Mouse (Mus musculus) liver, embryonic 13.5 days (tissue): ENCODE measurements at regions not wholly inside any gene's neighbourhood (a gene's known extent, or its start where the extent isn't known, plus 50 kb on each side); places are given as distances from the start of the nearest gene placed in this dataset.

Experiments used
- ATAC-seq: fragments of 200-750 bp; cut with Nextera tagmentation; 2 replicates; pipeline ENCODE4 v1.8.0; 2017; ENCODE audit warnings: low read depth, mild to moderate bottlenecking, moderate number of reproducible peaks, moderate library complexity
- DNase-seq: peaks from one replicate; pipeline ENCODE4 v3.0.0; 2022
- H3K27ac ChIP-seq: fragments of 300-500 bp; sonication (generic); 2 replicates; pipeline ENCODE4 v1.5.1; 2015; ENCODE audit warnings: moderate library complexity, mild to moderate bottlenecking, inconsistent platforms
- H3K27me3 ChIP-seq: fragments of 300-500 bp; sonication (generic); 2 replicates; pipeline ENCODE4 v1.6.1; 2015; ENCODE audit warnings: mild to moderate bottlenecking, inconsistent platforms
- H3K36me3 ChIP-seq: fragments of 300-500 bp; sonication (generic); 2 replicates; pipeline ENCODE4 v1.6.1; 2015; ENCODE audit warnings: mild to moderate bottlenecking, inconsistent platforms
- H3K4me1 ChIP-seq: fragments of 300-500 bp; sonication (generic); replicated peaks from 2 replicates; pipeline ENCODE4 v1.6.1; 2015; ENCODE audit warnings: inconsistent platforms
- H3K4me2 ChIP-seq: fragments of 300-500 bp; sonication (generic); 2 replicates; pipeline ENCODE4 v1.6.1; 2015; ENCODE audit warnings: inconsistent platforms, mild to moderate bottlenecking, moderate library complexity
- H3K4me3 ChIP-seq: fragments of 300-500 bp; sonication (generic); replicated peaks from 2 replicates; pipeline ENCODE4 v1.5.1; 2015; ENCODE audit warnings: mild to moderate bottlenecking, inconsistent platforms
- H3K9ac ChIP-seq: fragments of 300-500 bp; sonication (generic); 2 replicates; pipeline ENCODE4 v1.6.1; 2015; ENCODE audit warnings: mild to moderate bottlenecking, inconsistent platforms
- H3K9me3 ChIP-seq: fragments of 300-500 bp; sonication (generic); replicated peaks from 2 replicates; pipeline ENCODE4 v1.6.1; 2016; ENCODE audit warnings: inconsistent platforms
- WGBS: fragments of 180-500 bp; shearing (Covaris S2); methylation state at CpG from one replicate; pipeline ENCODE4 v1.1.7; 2015; ENCODE audit not compliant: insufficient replicate concordance; 5-methylcytosine and 5-hydroxymethylcytosine counted together

GRCm38 (mm10) chr12:106429991-106430390 lies 420.0 kb downstream of the Vrk1 start:
- Histone ChIP-seq H3K4me1 (no peaks in the 10 kb centered on the region), H3K27ac (no peak overlapping the region), H3K4me2 (no peak overlapping the region), H3K4me3 (no peak overlapping the region), H3K9ac (no peak overlapping the region), H3K27me3 (no peaks in the 10 kb centered on the region), H3K36me3 (no peaks in the 10 kb centered on the region), H3K9me3 (peaks cover 11% of the 10 kb centered on the region; the same call in 1 of the 2 replicates)
- WGBS = 54% methylated on average over 7 of the region's 7 CpGs
- DNase-seq (no peak), ATAC-seq (no peak)

DNA sequence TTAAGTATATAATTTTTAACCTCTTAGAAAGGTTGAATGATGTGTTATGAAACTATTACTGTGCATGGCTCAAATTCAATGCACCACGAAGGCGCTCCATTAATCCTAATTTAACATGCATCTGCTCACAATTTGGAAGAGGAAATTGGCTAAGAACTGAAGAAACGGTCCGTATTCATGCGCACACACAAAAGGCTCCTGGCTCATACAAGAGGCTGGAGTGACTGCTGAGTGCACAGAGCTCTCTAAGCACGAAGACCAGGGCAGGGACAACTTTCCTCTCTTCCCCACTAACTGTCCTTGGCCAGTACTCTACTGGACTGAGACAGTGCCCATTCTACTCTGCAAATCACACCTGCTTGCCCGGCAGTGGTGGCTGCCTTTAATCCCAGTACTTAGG lies 435.1 kb downstream of the Vrk1 start:
- no peak overlapping the region for H3K9ac ChIP-seq
- WGBS = 67% methylated on average over 7 of the region's 7 CpGs
- no peaks in the 10 kb centered on the region for H3K36me3 ChIP-seq
- no peaks in the 10 kb centered on the region for H3K27me3 ChIP-seq
- no peaks in the 10 kb centered on the region for H3K4me1 ChIP-seq
- ATAC-seq (no peak), DNase-seq (no peak)
- no peak overlapping the region for H3K4me3 ChIP-seq
- no peak overlapping the region for H3K4me2 ChIP-seq
- no peak overlapping the region for H3K27ac ChIP-seq
- H3K9me3 ChIP-seq = no peaks in the 10 kb centered on the region; the same call in 1 of the 2 replicates

DNA sequence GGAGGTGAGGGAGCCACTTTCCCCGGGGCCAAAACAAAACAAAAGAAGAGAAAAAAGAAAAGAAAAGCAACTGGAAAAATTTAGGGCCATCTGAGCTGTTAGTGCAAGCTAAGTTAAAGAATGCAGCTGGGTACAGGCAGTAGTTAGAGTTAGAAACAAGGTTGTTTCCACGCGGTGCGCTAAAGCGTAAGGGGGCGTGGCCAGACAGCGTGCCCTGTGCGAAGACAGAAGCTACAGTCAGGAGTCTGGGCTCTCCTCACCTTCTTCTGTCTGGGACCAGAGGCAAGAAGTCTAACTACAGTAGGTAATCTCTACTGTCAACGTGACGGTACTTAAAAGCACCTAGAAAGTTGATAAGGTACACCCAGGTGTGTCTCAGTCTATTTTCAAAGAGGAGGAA lies 435.9 kb downstream of the Vrk1 start:
- Histone ChIP-seq H3K36me3 (no peaks in the 10 kb centered on the region), H3K9ac (no peak overlapping the region), H3K4me2 (no peak overlapping the region), H3K27me3 (no peaks in the 10 kb centered on the region), H3K4me3 (no peak overlapping the region), H3K9me3 (no peaks in the 10 kb centered on the region; the same call in 1 of the 2 replicates), H3K4me1 (no peaks in the 10 kb centered on the region), H3K27ac (no peak overlapping the region)
- ATAC-seq (no peak), DNase-seq (no peak)
- WGBS = 48% methylated on average over 10 of the region's 10 CpGs

DNA sequence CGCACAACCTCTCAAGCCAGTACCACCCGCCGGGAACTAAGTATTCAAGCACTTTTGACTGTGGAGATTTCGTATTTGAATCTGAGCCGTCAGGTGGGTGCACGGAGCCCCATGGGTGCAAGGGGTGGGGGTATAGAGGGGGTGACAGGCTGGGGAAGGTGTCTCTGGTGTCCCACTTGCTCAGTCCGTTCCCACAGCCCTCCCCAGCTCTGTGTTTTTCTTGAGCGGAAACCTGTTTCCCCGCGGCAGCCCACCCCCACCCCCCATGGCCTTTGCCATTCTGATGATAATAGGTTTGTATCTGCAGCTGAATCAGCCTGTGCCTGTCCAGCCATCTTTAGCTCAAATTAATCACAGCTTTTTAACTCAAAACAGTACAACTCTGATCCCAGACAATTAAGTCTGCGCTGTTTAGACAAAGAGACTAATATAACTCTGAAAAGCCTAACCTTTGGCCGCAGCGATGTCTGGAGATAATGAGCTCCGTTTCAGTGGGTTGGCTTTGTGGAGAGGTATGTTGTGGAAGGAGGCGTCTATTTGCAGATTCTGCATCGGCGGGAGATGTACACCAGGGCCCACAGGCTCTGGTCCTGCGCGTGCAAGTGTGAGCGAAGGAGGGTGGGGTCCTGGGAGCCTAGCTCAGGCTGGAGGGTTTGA lies 437.0 kb downstream of the Vrk1 start:
- WGBS = 71% methylated on average over 20 of the region's 20 CpGs
- H3K27ac ChIP-seq = no peak overlapping the region
- no peaks in the 10 kb centered on the region for H3K36me3 ChIP-seq
- no peaks in the 10 kb centered on the region for H3K27me3 ChIP-seq
- no peak overlapping the region for H3K4me2 ChIP-seq
- H3K9me3 ChIP-seq = no peaks in the 10 kb centered on the region; the same call in 1 of the 2 replicates
- no peaks in the 10 kb centered on the region for H3K4me1 ChIP-seq
- no peak overlapping the region for H3K4me3 ChIP-seq
- H3K9ac ChIP-seq = no peak overlapping the region
- DNase-seq = no peak
- no peak for ATAC-seq

GRCm38 (mm10) chr12:106448551-106448950 lies 438.5 kb downstream of the Vrk1 start:
- Histone ChIP-seq H3K27ac (no peak overlapping the region), H3K4me2 (no peak overlapping the region), H3K9ac (no peak overlapping the region), H3K4me1 (no peaks in the 10 kb centered on the region), H3K4me3 (no peak overlapping the region), H3K36me3 (no peaks in the 10 kb centered on the region), H3K27me3 (no peaks in the 10 kb centered on the region), H3K9me3 (no peaks in the 10 kb centered on the region; the same call in 1 of the 2 replicates)
- DNase-seq (no peak), ATAC-seq (no peak)
- WGBS = 40% methylated on average over 6 of the region's 6 CpGs

DNA sequence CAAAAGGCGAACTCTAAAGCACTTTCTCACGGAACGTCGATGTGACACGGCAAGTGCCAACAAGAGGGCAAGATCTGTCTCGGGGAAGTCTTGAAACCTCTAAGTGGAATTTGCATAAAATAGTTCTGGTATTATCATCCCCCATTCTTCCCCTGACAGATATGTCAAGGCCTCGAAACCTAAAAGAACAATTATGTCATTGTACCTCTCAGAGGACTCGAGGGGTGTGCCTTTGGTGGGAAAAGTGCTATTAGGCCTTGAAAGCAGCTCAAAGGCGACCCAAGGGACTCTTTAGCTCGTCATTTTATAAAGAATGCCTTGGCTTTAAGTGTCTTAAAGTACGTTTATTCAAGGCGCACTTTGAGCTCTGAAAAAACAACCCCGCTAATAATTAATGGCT lies 443.5 kb downstream of the Vrk1 start:
- Histone ChIP-seq H3K4me2 (no peak overlapping the region), H3K9me3 (no peaks in the 10 kb centered on the region; the same call in 1 of the 2 replicates), H3K27me3 (no peaks in the 10 kb centered on the region), H3K36me3 (no peaks in the 10 kb centered on the region), H3K4me1 (no peaks in the 10 kb centered on the region), H3K27ac (no peak overlapping the region), H3K4me3 (no peak overlapping the region), H3K9ac (no peak overlapping the region)
- ATAC-seq = no peak
- DNase-seq = no peak
- WGBS = 69% methylated on average over 13 of the region's 13 CpGs

DNA sequence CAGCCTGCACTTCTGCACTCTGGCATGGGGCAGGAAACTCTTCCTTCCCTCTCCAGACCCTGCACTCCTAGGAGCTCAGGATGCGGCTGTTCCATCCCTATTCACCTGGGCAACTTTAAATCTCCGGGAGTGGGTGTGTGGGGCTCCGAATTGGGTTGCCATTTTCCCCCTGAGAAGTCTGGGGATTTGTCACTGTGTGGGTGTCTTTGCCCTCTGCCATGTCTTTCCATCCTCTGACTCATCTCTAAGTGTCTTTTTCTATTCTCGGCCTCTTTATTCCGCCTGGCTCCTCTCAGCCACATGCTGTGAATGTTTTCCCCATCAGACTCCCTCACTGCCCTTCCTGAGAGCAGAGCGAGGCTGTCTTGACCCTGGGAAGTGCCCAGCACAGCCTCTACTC lies 448.2 kb downstream of the Vrk1 start:
- ATAC-seq (no peak), DNase-seq (no peak)
- Histone ChIP-seq H3K9ac (no peak overlapping the region), H3K36me3 (no peaks in the 10 kb centered on the region), H3K27me3 (no peaks in the 10 kb centered on the region), H3K27ac (no peak overlapping the region), H3K9me3 (no peaks in the 10 kb centered on the region), H3K4me2 (no peak overlapping the region), H3K4me1 (no peaks in the 10 kb centered on the region), H3K4me3 (no peak overlapping the region)
- WGBS = 36% methylated on average over 6 of the region's 6 CpGs

- Histone ChIP-seq H3K36me3 (no peaks in the 10 kb centered on the region), H3K9ac (no peak overlapping the region), H3K27me3 (no peaks in the 10 kb centered on the region), H3K4me1 (no peaks in the 10 kb centered on the region), H3K4me3 (no peak overlapping the region), H3K9me3 (no peaks in the 10 kb centered on the region), H3K4me2 (no peak overlapping the region), H3K27ac (no peak overlapping the region)
- ATAC-seq (no peak), DNase-seq (no peak)
- 65% methylated on average over 7 of the region's 7 CpGs for WGBS
Measured at GRCm38 (mm10) chr12:106460650-106461049, 450.6 kb downstream of the Vrk1 start.

DNA sequence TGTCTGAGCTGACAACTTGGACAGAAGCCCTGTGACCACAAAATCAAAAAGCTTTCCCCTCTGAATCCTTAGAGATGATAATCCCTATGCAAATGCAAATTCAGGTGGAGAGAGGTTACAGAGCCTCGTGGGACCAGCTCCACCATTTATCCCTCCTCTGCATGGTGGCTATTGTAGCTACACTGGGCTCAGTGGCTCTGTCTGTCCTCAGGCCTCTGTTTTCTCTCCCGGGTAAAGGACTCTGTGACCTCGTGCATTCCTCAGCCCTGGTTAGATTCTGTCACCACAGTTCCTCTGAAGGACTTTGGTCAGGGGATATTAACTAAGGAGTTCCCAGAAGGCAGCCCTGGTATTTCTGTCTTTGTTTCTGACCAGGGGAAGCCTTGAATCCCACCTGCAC lies 452.3 kb downstream of the Vrk1 start:
- Histone ChIP-seq H3K36me3 (no peaks in the 10 kb centered on the region), H3K9me3 (no peaks in the 10 kb centered on the region), H3K27me3 (no peaks in the 10 kb centered on the region), H3K4me2 (no peak overlapping the region), H3K4me1 (no peaks in the 10 kb centered on the region), H3K9ac (no peak overlapping the region), H3K27ac (no peak overlapping the region), H3K4me3 (no peak overlapping the region)
- 36% methylated on average over 3 of the region's 3 CpGs for WGBS
- DNase-seq (no peak), ATAC-seq (no peak)

DNA sequence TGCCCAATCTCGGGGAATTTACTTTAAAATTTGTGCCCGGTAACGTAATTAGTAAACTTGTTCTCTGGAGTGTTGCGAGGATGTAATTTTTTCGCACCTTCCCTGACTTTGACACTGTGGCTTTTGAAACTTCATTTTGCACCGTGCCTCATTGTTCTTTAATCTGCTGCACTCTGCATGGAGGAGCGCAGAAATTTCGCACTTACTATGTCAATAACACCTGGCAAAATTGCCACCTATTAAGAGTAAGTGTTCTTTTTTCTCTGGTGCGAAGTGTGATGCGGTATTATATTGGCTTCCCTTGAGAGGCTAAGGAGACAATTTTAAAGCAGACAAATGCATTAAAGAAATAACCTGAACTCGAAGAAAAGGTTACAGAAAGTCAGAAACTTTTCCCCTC lies 454.7 kb downstream of the Vrk1 start:
- Histone ChIP-seq H3K36me3 (no peaks in the 10 kb centered on the region), H3K27ac (no peak overlapping the region), H3K4me1 (no peaks in the 10 kb centered on the region), H3K9ac (no peak overlapping the region), H3K4me2 (no peak overlapping the region), H3K4me3 (no peak overlapping the region), H3K9me3 (no peaks in the 10 kb centered on the region), H3K27me3 (no peaks in the 10 kb centered on the region)
- WGBS = 30% methylated on average over 11 of the region's 11 CpGs
- ATAC-seq (no peak), DNase-seq (no peak)

DNA sequence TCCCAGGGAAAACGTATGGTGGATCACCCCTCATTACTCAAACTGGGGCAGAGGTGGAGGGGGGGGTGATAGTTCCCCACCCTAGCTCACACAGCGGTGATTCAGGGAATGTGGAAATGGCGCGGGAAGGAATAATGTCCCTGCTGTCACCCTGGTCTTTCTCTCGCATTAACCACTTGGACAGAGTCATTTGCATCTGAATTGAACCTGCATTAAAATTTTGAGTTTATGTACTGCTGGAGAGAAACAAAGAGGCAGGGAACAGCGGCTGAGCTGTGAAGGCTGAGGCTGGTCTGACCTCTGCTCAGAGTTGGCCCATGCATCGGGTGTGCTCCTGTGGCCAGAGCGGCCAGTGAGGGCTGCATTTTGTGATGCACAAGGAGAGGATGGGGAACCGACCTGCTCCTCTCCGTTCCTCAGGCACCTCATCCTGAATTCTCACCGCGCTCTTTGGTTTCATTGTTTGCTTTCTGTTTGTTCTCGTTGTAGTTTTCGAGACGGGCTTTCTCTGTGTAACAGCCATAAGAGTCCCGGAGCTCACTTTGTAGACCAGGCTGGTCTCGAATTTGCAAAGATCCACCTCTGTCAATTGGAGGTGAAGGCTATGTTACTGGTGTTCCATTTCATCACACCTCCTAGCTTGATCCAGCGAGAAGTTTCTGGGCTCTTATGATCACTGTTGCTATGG lies 458.3 kb downstream of the Vrk1 start:
- Histone ChIP-seq H3K27ac (no peak overlapping the region), H3K4me3 (no peak overlapping the region), H3K27me3 (no peaks in the 10 kb centered on the region), H3K9ac (no peak overlapping the region), H3K36me3 (no peaks in the 10 kb centered on the region), H3K4me1 (no peaks in the 10 kb centered on the region), H3K4me2 (no peak overlapping the region), H3K9me3 (no peaks in the 10 kb centered on the region)
- DNase-seq (no peak), ATAC-seq (no peak)
- WGBS = 51% methylated on average over 18 of the region's 18 CpGs
